Comparison of ENCODE assay signal across 19 mouse cellular contexts in genomic region chr7:127262218-127262961, GRCm38 (mm10). TPM values are rescaled to one million over a fixed set of nuclear protein-coding genes. Genes with fewer than 3 reads are reported as not detected.
A peak's percentile ranks its signal among the peaks of the same experiment; 100 is the strongest.
DNase-seq lines count a peak whose midpoint lies in the region; ATAC-seq and TF ChIP-seq lines count a peak whose summit lies in the region.
"Had no signal": no experiment of that assay in that cellular context is flagged by ENCODE, and none has a peak within 500 bp of the region (broad histone marks: within the 10 kb centered on the region; RNA-seq: fewer than 3 reads in every experiment).

No protein-coding gene starts in this region.

- TF ChIP-seq CTCF in liver, postnatal 0 days (IDR thresholded peaks at IDR 0.05; ENCODE audit: low read depth) = no peak
- TF ChIP-seq CTCF in lung, adult 2 months (IDR thresholded peaks at IDR 0.05; ENCODE audit: insufficient read depth, low read length) = no peak
- no peak for TF ChIP-seq CTCF in liver, embryonic 14.5 days (IDR thresholded peaks at IDR 0.05; ENCODE audit: low read depth)

- H3K27ac ChIP-seq in liver, embryonic 11.5 days (ENCODE audit: low read depth, low read length) = 0 out of 2 replicates have a peak overlapping the region, but pooled peaks have one; percentile 14
- no peak overlapping the region for H3K27ac ChIP-seq in liver, postnatal 0 days (ENCODE audit: low read depth)
- H3K27ac ChIP-seq in liver, embryonic 14.5 days = no peak overlapping the region
- H3K27ac ChIP-seq: embryonic facial prominence, embryonic 12.5 days; forebrain, embryonic 15.5 days; heart, embryonic 13.5 days; hindbrain, embryonic 13.5 days had no signal

- H3K36me3 ChIP-seq in liver, embryonic 11.5 days (ENCODE audit: control insufficient read depth, insufficient read depth, low read length) = peaks cover 4% of the 10 kb centered on the region; the same call in 1 of the 2 replicates
- H3K36me3 ChIP-seq in liver, postnatal 0 days (replicated peaks; ENCODE audit: insufficient read depth, low read length) = no peaks in the 10 kb centered on the region; the same call in 1 of the 2 replicates
- H3K36me3 ChIP-seq in liver, embryonic 14.5 days (replicated peaks; ENCODE audit: control insufficient read depth, insufficient read depth, low read depth) = no peaks in the 10 kb centered on the region
- H3K36me3 ChIP-seq: embryonic facial prominence, embryonic 12.5 days; forebrain, embryonic 15.5 days; hindbrain, embryonic 13.5 days had no signal

- H3K9me3 ChIP-seq in liver, embryonic 11.5 days (ENCODE audit: control insufficient read depth, low read length) = no peaks in the 10 kb centered on the region; the same call in 1 of the 2 replicates
- H3K9me3 ChIP-seq in liver, postnatal 0 days (ENCODE audit: low read length) = no peaks in the 10 kb centered on the region
- no peaks in the 10 kb centered on the region for H3K9me3 ChIP-seq in liver, embryonic 14.5 days (ENCODE audit: control insufficient read depth, low read length)
- H3K9me3 ChIP-seq: embryonic facial prominence, embryonic 12.5 days; forebrain, embryonic 15.5 days; G1E; heart, embryonic 13.5 days; hindbrain, embryonic 13.5 days had no signal

- no peak for TF ChIP-seq POLR2A in lung, adult 2 months (IDR thresholded peaks at IDR 0.05; ENCODE audit: borderline replicate concordance, extremely low read depth, low read depth, low read length)

- no peak overlapping the region for H3K4me2 ChIP-seq in liver, embryonic 11.5 days
- no peak overlapping the region; the same call in 1 of the 2 replicates for H3K4me2 ChIP-seq in liver, postnatal 0 days (ENCODE audit: low read depth, low read length)
- H3K4me2 ChIP-seq in liver, embryonic 14.5 days (ENCODE audit: low read depth) = peak overlapping the region; percentile 24; the same call in 1 of the 2 replicates
- H3K4me2 ChIP-seq: embryonic facial prominence, embryonic 12.5 days; forebrain, embryonic 15.5 days; heart, embryonic 13.5 days; hindbrain, embryonic 13.5 days had no signal

- H3K4me1 ChIP-seq in liver, embryonic 11.5 days (replicated peaks; ENCODE audit: control insufficient read depth, insufficient read depth, low read length) = peaks cover 23% of the 10 kb centered on the region
- H3K4me1 ChIP-seq in liver, postnatal 0 days (ENCODE audit: insufficient read depth) = peaks cover 28% of the 10 kb centered on the region
- peaks cover 4% of the 10 kb centered on the region; the same call in 1 of the 2 replicates for H3K4me1 ChIP-seq in lung, adult 2 months (ENCODE audit: control insufficient read depth, insufficient read depth, low read length)
- H3K4me1 ChIP-seq in liver, embryonic 14.5 days (replicated peaks; ENCODE audit: control insufficient read depth in 2 of 2, insufficient read depth in 2 of 2, low read length in 1 of 2) = peaks cover 22 to 24% of the 10 kb centered on the region in 2 experiments

- no peaks in the 10 kb centered on the region for H3K27me3 ChIP-seq in liver, embryonic 11.5 days (replicated peaks; ENCODE audit: control insufficient read depth, insufficient read depth, low read length)
- no peaks in the 10 kb centered on the region for H3K27me3 ChIP-seq in liver, postnatal 0 days (ENCODE audit: insufficient read depth, low read length)
- H3K27me3 ChIP-seq in liver, embryonic 14.5 days (ENCODE audit: control insufficient read depth, insufficient read depth, low read length) = no peaks in the 10 kb centered on the region
- H3K27me3 ChIP-seq: embryonic facial prominence, embryonic 12.5 days; forebrain, embryonic 15.5 days; heart, embryonic 13.5 days; hindbrain, embryonic 13.5 days had no signal

- peak; percentile 44 for DNase-seq in cerebellum, adult 9-10 months
- DNase-seq in cerebellum, postnatal 4 days (ENCODE audit: low spot score in 2 of 2) = no peak
- DNase-seq in liver, embryonic 11.5 days (ENCODE audit: low spot score) = no peak
- no peak for DNase-seq in liver, postnatal 0 days
- DNase-seq in lung, postnatal 14 days = peak; percentile 36
- DNase-seq in lung, adult 2 months = no peak
- DNase-seq in liver, embryonic 14.5 days (ENCODE audit: low read depth in 3 of 3, low spot score in 3 of 3) = no peak
- DNase-seq in urinary bladder, postnatal 4 days (ENCODE audit: low spot score in 2 of 2) = no peak
- DNase-seq: adrenal gland, postnatal 14 days; B cell, adult 2 months; cerebellum, adult 11-12 months; gastrocnemius, postnatal 36 days; heart, adult 11 months had no signal

- 65% methylated on average over 10 of the region's 10 CpGs for WGBS in liver, embryonic 11.5 days
- 58% methylated on average over 10 of the region's 10 CpGs for WGBS in liver, postnatal 0 days (ENCODE audit: insufficient replicate concordance)
- 68% methylated on average over 10 of the region's 10 CpGs for WGBS in lung, adult 2 months
- 37% methylated on average over 10 of the region's 10 CpGs for WGBS in liver, embryonic 14.5 days (ENCODE audit: insufficient replicate concordance)

- no peak overlapping the region for H3K9ac ChIP-seq in liver, embryonic 11.5 days (ENCODE audit: low read depth, low read length)
- H3K9ac ChIP-seq in liver, postnatal 0 days (replicated peaks) = no peak overlapping the region
- 0 out of 2 replicates have a peak overlapping the region, but pooled peaks have one; percentile 3 for H3K9ac ChIP-seq in liver, embryonic 14.5 days (replicated peaks)
- H3K9ac ChIP-seq: embryonic facial prominence, embryonic 12.5 days; forebrain, embryonic 15.5 days; heart, embryonic 13.5 days; hindbrain, embryonic 13.5 days had no signal

- no peak for TF ChIP-seq EP300 in liver, postnatal 0 days (IDR thresholded peaks at IDR 0.05; ENCODE audit: low read depth)
- peak; percentile 49 for TF ChIP-seq EP300 in liver, embryonic 14.5 days (IDR thresholded peaks at IDR 0.05; ENCODE audit: low read depth)

- H3K4me3 ChIP-seq in liver, embryonic 11.5 days (ENCODE audit: low read depth, low read length) = no peak overlapping the region
- no peak overlapping the region for H3K4me3 ChIP-seq in liver, postnatal 0 days (ENCODE audit: low read depth, low read length)
- no peak overlapping the region for H3K4me3 ChIP-seq in lung, adult 2 months (replicated peaks; ENCODE audit: extremely low read depth, low read depth, low read length)
- H3K4me3 ChIP-seq in liver, embryonic 14.5 days (ENCODE audit: insufficient read depth in 1 of 2, low read depth in 2 of 2, low read length in 2 of 2) = no peak overlapping the region
- H3K4me3 ChIP-seq: embryonic facial prominence, embryonic 12.5 days; forebrain, embryonic 15.5 days; heart, embryonic 13.5 days; hindbrain, embryonic 13.5 days had no signal

- ATAC-seq in liver, embryonic 11.5 days (replicated peaks; ENCODE audit: low FRiP score) = 0 out of 2 replicates have a peak, but pooled peaks have one; percentile 27
- ATAC-seq in liver, postnatal 0 days = no peak
- ATAC-seq in liver, embryonic 14.5 days (ENCODE audit: insufficient read depth) = no peak
- ATAC-seq: CD4-positive, CD25-positive, alpha-beta regulatory T cell, adult 4 months; forebrain, embryonic 15.5 days had no signal

RNA-seq across cellular contexts. Expression of gene Dctpp1, which starts 1.9 kb away (rescaled TPM):
- 266 and 275 TPM in 2 replicates for polyA plus RNA-seq in liver, embryonic 11.5 days (2014; fragmentation: Nextera tagmentation; extraction: Ambion mirVana)
- 96.8 and 107 TPM in 2 replicates for polyA plus RNA-seq in liver, postnatal 0 days (2015; fragmentation: Nextera tagmentation; extraction: Ambion mirVana)
- 17.6 and 17.9 TPM in 2 replicates for polyA plus RNA-seq in lung, adult 2 months (2012; rRNA removed)
- 62.2 and 82.9 TPM in 2 replicates for polyA plus RNA-seq in liver, embryonic 14.5 days (2012; rRNA removed)
- 104 and 117 TPM in 2 replicates for polyA plus RNA-seq in liver, embryonic 14.5 days (2014; fragmentation: Nextera tagmentation; extraction: Ambion mirVana)

RNA-seq across cellular contexts. Expression of gene Sephs2, which starts 11.5 kb away (rescaled TPM):
- 178 and 203 TPM in 2 replicates for polyA plus RNA-seq in liver, embryonic 11.5 days (2014; fragmentation: Nextera tagmentation; extraction: Ambion mirVana)
- 712 and 714 TPM in 2 replicates for polyA plus RNA-seq in liver, postnatal 0 days (2015; fragmentation: Nextera tagmentation; extraction: Ambion mirVana)
- 15.4 and 16.2 TPM in 2 replicates for polyA plus RNA-seq in lung, adult 2 months (2012; rRNA removed)
- polyA plus RNA-seq in liver, embryonic 14.5 days (2012; rRNA removed) = 35.0 and 44.9 TPM in 2 replicates
- 143 and 155 TPM in 2 replicates for polyA plus RNA-seq in liver, embryonic 14.5 days (2014; fragmentation: Nextera tagmentation; extraction: Ambion mirVana)

RNA-seq across cellular contexts. Expression of gene Zfp771, which starts 18.3 kb away (rescaled TPM):
- polyA plus RNA-seq in liver, embryonic 11.5 days (2014; fragmentation: Nextera tagmentation; extraction: Ambion mirVana) = 45.9 and 47.3 TPM in 2 replicates
- polyA plus RNA-seq in liver, postnatal 0 days (2015; fragmentation: Nextera tagmentation; extraction: Ambion mirVana) = 15.5 and 17.8 TPM in 2 replicates
- polyA plus RNA-seq in lung, adult 2 months (2012; rRNA removed) = 57.4 and 82.8 TPM in 2 replicates
- 19.6 and 21.6 TPM in 2 replicates for polyA plus RNA-seq in liver, embryonic 14.5 days (2012; rRNA removed)
- 11.0 TPM in 2 replicates for polyA plus RNA-seq in liver, embryonic 14.5 days (2014; fragmentation: Nextera tagmentation; extraction: Ambion mirVana)

RNA-seq across cellular contexts. Expression of gene Sept1, which starts 29.5 kb away (rescaled TPM):
- polyA plus RNA-seq in liver, embryonic 11.5 days (2014; fragmentation: Nextera tagmentation; extraction: Ambion mirVana) = 14.9 and 17.5 TPM in 2 replicates
- 16.7 and 17.3 TPM in 2 replicates for polyA plus RNA-seq in liver, postnatal 0 days (2015; fragmentation: Nextera tagmentation; extraction: Ambion mirVana)
- polyA plus RNA-seq in lung, adult 2 months (2012; rRNA removed) = 26.5 and 28.5 TPM in 2 replicates
- polyA plus RNA-seq in liver, embryonic 14.5 days (2012; rRNA removed) = 10.3 and 16.1 TPM in 2 replicates
- polyA plus RNA-seq in liver, embryonic 14.5 days (2014; fragmentation: Nextera tagmentation; extraction: Ambion mirVana) = 7.0 TPM in 2 replicates

RNA-seq across cellular contexts. Expression of gene Zfp553, which starts 29.5 kb away (rescaled TPM):
- polyA plus RNA-seq in liver, embryonic 11.5 days (2014; fragmentation: Nextera tagmentation; extraction: Ambion mirVana) = 17.2 TPM in 2 replicates
- polyA plus RNA-seq in liver, postnatal 0 days (2015; fragmentation: Nextera tagmentation; extraction: Ambion mirVana) = 4.0 and 5.3 TPM in 2 replicates
- 8.9 and 11.6 TPM in 2 replicates for polyA plus RNA-seq in lung, adult 2 months (2012; rRNA removed)
- polyA plus RNA-seq in liver, embryonic 14.5 days (2012; rRNA removed) = 3.3 and 3.4 TPM in 2 replicates
- 2.4 and 2.8 TPM in 2 replicates for polyA plus RNA-seq in liver, embryonic 14.5 days (2014; fragmentation: Nextera tagmentation; extraction: Ambion mirVana)

Comparison
In these comparisons a context has a peak if more than half of its experiments do, and no peak if none do; other contexts are left out.
1. DNase-seq: peak in cerebellum, adult 9-10 months (single experiment) and lung, postnatal 14 days (single experiment); none in cerebellum, postnatal 4 days (0 of 2), liver, embryonic 11.5 days (single experiment), liver, postnatal 0 days (single experiment), lung, adult 2 months (single experiment), liver, embryonic 14.5 days (0 of 3) and urinary bladder, postnatal 4 days (0 of 2).